Mouse (Mus musculus): Measurements from ENCODE around the gene Elavl3. TPM values are rescaled to one million over a fixed set of nuclear protein-coding genes. Genes with fewer than 3 reads are reported as not detected.

Gene Elavl3
- 0.02 and 0.03 TPM in 2 replicates for polyA plus RNA-seq (2012)

DNA sequence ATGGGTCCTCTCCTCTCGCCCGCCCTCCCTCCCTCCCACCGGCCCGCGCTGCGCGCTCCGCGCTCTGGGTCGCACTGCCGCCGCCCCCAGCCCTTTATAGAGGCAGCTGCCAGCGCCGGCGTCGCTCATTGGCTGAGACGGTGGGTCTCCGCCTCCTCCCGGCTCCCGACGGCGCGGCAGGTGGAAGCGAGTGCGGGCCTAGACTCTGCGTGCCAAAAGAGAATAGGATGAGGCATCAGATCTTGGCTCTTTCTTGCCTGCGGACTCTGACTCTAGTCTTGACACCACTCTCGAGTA is at the start of gene Elavl3:
Gene Elavl3 (minus strand): TSS at position 66 of the 297 bp plus-strand sequence.

DNA sequence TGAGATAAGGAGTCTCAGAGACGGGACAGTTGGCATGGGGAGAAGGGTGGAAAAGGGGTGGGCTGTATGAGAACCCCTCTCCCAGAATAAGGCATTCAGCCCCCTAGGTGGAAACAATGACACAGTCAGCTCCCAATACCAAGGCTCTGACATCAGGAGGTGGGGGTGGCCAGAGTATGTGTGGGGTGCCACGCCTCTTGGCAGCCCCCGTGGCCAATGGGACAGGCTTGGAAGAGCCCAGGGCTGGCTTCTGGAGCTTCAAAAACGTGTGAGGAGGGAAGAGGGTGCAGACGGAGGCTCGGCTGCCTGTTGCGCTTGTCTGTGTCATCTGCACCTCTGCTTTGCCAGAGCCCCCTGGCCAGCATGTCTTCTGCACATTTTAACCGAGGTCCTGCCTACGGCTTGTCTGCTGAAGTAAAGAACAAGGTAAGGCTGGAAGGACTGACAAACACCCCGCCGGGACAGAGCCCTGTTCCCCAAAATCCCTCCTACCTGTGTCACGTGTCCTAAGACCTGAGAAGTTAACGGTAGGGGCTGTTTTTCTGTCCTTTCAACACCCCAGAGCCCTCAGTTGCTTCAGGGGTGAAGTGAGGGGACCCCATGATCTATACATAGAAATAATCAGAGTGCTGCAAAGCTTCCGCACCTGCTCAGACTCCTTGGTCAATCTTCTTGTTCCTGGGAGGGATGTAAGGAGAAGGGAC is 47.3 kb upstream of the Elavl3 start, which contains the start of gene Cnn1:
Gene Cnn1 (plus strand): TSS at position 224 of the 704 bp plus-strand sequence.

DNA sequence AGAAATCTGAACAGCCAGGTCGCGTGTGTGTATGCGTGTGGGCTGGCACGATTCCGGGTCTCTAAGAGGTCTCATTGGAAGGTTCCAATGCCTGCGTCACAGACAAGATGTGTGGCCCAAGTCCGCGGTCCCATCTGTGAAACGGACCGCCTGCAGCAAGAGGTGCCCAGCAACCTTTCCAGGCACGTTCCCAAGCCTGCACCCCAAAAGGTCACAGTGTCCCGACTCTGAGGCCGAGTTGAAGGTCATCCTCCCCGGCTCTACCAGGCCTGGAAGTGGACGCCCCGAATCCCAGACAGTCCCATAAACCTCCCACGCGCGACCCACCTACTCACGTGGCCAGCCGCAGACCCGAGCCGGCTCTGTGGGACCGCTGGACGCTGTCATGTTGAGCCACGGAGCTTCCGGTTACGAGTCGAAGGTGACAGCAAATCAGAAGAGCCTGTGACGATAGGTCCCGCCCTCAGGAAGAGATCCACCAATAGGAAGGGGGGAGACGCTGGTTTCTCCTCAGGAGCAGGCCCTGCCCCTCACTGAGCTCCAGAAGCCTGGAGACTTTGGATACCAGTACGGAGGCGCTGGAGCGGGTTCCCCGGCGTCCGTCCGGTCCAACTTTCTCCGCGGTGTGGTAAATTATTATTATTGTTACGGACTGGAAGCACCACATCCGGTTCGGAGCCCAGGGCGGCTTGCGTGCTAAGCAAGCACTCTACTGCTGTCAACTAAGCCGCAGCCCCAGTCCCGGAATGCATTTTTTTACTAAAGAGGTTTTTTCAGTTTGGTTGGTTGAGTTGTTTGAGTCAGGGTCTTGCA is 33.4 kb upstream of the Elavl3 start, which contains the start of gene Ecsit:
Gene Ecsit (minus strand): TSS at position 417 of the 813 bp plus-strand sequence.

DNA sequence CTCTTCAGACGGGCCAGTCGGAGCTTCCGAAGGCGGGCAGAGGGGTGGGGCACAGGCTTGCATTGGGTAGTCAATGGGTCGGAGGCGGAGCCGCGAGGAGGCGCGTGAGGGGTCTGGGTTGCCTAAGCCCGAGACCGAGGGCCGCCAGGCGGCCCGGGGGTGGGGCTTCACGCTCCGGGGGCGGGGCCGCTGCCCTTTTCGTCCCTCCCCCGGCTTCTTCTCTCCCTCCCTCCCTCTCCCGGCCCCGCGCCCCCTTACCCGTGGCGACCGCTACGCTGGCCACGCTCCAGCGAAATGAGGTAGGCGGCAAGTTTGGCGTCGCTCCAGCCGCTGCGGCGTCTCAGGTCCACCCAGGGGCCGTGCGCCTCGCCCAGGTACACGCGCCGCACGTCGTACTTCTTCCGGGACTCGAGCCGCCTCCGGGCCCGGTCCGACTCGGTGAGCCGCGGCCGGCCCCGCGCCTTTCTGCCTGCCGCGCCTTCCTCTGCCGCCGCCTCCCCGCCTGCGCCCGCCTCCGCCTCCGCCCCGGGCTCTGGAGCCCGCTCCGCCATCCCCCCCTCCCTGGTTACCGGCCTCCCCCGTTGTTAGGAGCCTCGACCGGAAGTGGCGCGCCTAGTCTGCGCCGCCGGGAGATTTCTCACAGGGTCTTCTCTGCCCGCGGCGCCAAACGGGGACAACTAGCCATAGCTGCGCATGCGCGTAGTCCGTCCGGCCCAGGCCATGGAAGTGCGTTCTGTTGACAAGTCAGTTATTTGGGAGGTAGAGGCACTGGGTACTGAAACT is 19.2 kb upstream of the Elavl3 start, which contains the start of the genes Gm49318 and Zfp653:
Gene Gm49318 (minus strand): TSS at position 469 of the 783 bp plus-strand sequence.
Gene Zfp653 (minus strand): TSS at position 586 of the 783 bp plus-strand sequence.

DNA sequence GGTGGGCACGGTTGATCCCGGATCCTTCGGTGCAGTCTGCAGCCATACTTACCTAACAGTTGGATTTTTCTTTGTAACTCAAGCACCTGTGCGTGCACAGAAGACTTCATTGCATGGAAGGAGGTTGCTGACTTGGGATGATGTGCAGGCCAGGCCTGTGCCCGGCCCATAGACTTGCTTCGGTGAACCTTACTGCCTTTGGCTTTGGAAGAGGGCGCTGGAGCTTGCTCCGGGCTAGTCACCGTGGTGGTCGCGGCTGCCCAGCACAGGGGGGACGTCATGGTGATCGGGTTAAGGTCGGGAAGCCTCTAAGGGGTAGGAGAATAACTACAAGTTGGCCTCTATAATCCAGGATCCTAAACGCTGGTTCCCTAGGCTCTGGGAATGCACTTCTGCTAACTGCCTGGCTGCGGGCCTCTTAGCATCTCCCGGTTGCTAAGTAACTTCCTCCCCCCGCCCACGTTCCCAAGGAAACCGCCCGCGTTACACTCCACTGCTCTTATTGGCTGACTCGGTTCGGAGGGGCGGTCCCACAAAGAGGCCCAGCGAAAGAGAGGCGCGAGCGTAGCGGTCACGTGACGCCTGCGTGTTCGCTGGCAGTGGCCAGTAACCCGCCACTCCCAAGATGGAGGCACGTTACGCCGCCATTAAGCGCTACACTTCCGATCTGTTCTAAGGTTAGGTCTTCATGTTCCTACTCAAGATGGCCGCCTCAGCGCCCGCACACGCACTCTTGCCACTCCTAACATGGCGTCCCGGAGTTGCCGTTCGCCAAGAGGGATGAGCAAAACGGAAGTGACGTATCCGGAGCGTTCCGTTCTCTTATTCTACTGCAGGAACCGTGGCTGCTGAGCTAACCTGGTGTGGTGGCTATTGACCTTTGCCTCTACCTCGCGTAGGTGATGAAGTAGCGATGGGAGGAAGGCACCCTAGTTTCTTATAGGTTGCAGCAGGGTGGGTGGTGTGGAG is 49.3 kb downstream of the Elavl3 start, which contains the start of the genes Ccdc151 and Prkcsh:
Gene Ccdc151 (minus strand): TSS at position 441 of the 969 bp plus-strand sequence.
Gene Prkcsh (plus strand): TSS at position 613 of the 969 bp plus-strand sequence.

DNA sequence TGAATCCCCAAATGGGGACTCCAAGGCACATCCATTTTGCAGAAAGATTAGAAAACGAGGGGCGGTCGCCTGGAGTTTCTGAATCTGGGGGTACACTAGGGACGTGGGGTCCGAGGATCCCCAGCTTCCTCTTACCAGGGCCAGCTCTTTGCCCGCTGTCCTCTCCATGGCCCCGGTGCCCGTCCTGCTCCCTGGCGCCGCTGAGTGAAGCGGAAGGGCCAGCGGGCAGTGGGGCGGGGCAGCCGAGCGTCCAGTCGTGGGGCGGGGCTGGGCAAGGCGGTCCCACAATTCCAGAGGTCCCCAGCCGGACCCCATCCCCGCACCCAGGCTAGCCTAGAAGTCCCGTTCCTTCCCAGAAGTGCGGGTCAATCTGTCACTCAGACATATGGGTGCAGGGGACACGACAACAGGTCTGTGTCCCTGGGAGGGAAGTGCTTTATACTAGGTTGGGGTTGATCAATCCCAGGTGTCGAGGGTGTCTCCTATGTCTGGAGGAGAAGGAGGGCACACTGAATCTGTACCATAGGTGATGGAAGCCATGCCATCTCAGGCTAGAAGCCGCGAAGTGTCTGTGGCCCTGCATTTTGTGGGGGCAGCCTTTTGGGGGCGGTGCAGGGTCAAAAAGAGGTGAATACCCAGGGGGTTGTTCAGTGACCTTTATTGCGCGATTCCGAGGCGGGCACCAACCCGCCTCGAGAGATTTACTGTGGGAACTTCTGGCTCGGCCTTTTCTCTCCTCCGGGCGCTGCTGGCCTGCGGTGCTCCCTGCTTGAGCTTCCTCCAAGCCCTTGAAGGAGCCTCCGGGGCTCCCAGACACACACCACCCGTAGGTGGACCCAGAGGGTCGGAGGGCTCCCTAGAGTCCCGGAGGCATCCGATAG is 62.4 kb downstream of the Elavl3 start, which contains the start of gene Rgl3:
Gene Rgl3 (minus strand): TSS at position 217 of the 881 bp plus-strand sequence.

Other genes starting within 250 kb of the Elavl3 start
- gene Angptl8, start 216.5 kb downstream of the Elavl3 start, polyA plus RNA-seq (2012): 1.7 and 3.7 TPM in 2 replicates
- gene Dock6, start 199.4 kb downstream of the Elavl3 start, polyA plus RNA-seq (2012): 3.1 and 4.8 TPM in 2 replicates
- 35.5 and 43.8 TPM in 2 replicates for gene Rab3d, start 133.8 kb downstream of the Elavl3 start, polyA plus RNA-seq (2012)
- gene Ccdc159, start 124.6 kb downstream of the Elavl3 start, polyA plus RNA-seq (2012): 0.26 and 0.54 TPM in 2 replicates
- gene Tmem205, start 124.5 kb downstream of the Elavl3 start, polyA plus RNA-seq (2012): 28.8 and 33.9 TPM in 2 replicates
- 1.9 and 2.5 TPM in 2 replicates for gene Plppr2, start 115.0 kb downstream of the Elavl3 start, polyA plus RNA-seq (2012)
- 5.8 and 8.1 TPM in 2 replicates for gene Swsap1, start 96.3 kb downstream of the Elavl3 start, polyA plus RNA-seq (2012)
- 45.2 and 62.0 TPM in 2 replicates for gene Epor, start 88.5 kb downstream of the Elavl3 start, polyA plus RNA-seq (2012)
- gene Rgl3, start 62.6 kb downstream of the Elavl3 start, polyA plus RNA-seq (2012): 0.03 and 0.11 TPM in 2 replicates
- gene Ccdc151, start 49.4 kb downstream of the Elavl3 start, polyA plus RNA-seq (2012): not detected in 2 replicates
- gene Prkcsh, start 49.2 kb downstream of the Elavl3 start, polyA plus RNA-seq (2012): 202 and 244 TPM in 2 replicates
- not detected in 2 replicates for gene Gm49318, start 19.2 kb upstream of the Elavl3 start, polyA plus RNA-seq (2012)
- 19.3 and 24.5 TPM in 2 replicates for gene Zfp653, start 19.4 kb upstream of the Elavl3 start, polyA plus RNA-seq (2012)
- gene Ecsit, start 33.4 kb upstream of the Elavl3 start, polyA plus RNA-seq (2012): 30.5 and 33.6 TPM in 2 replicates
- gene Cnn1, start 47.2 kb upstream of the Elavl3 start, polyA plus RNA-seq (2012): 0.06 TPM in 1 of 2 replicates, not detected in the other
- 75.1 and 88.1 TPM in 2 replicates for gene Elof1, start 65.1 kb upstream of the Elavl3 start, polyA plus RNA-seq (2012)
- 9.1 and 11.8 TPM in 2 replicates for gene Acp5, start 83.7 kb upstream of the Elavl3 start, polyA plus RNA-seq (2012)
- 77.0 and 80.8 TPM in 2 replicates for gene Pigyl, start 104.8 kb upstream of the Elavl3 start, polyA plus RNA-seq (2012)
- not detected in 2 replicates for gene Zfp872, start 136.1 kb upstream of the Elavl3 start, polyA plus RNA-seq (2012)
- gene Zfp809, start 173.7 kb upstream of the Elavl3 start, polyA plus RNA-seq (2012): 3.2 and 4.1 TPM in 2 replicates
- 0.05 and 0.14 TPM in 2 replicates for gene Zfp599, start 207.9 kb upstream of the Elavl3 start, polyA plus RNA-seq (2012)